Mouse (Mus musculus): ENCODE results near the gene Itpk1.

The Itpk1 gene

DNA sequence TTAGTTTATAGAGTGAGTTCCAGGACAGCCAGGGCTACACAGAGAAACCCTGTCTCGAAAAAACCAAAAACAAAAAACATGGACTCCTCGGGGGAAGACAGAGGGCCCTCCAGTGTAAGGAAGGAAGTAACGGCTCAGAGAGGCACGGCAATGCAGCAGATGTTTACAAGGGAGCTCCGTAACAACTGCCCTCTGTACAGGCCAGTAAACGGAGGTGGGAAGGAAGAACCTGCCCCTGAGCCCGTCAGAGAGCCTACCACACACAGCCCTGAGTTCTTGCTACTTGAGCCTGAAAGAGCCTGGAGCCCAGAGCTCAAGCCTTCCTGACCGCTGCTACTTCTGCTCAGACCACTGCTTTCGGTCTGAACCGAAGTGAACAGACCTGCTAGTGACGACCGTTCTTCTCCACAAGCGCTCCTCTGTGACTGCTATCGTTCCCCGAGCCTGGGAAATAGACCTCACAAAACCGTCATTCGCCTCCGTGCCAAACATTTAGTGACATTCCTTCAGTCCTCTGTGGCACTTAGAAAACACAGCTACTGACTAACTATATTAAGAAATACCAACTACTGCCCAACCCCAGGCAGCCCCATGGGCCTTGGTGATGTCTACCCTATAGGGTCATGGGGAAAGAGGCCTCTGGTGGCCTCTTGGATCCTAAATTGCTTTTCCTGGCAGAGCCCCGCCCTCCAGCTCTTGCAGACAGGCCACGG is 8.6 kb upstream of the Itpk1 start:
- DNase-seq (ENCODE audit: low spot score), result no peak

- DNase-seq (ENCODE audit: low spot score), result no peak
These were observed 6.2 kb upstream of the Itpk1 start for GRCm38 (mm10) chr12:102710851-102711375.

- DNase-seq (ENCODE audit: low spot score), result no peak
These were observed 5.2 kb upstream of the Itpk1 start for GRCm38 (mm10) chr12:102709896-102710295.

- no peak for DNase-seq (ENCODE audit: low spot score)
These were observed 3.5 kb upstream of the Itpk1 start for GRCm38 (mm10) chr12:102708220-102708619.

DNA sequence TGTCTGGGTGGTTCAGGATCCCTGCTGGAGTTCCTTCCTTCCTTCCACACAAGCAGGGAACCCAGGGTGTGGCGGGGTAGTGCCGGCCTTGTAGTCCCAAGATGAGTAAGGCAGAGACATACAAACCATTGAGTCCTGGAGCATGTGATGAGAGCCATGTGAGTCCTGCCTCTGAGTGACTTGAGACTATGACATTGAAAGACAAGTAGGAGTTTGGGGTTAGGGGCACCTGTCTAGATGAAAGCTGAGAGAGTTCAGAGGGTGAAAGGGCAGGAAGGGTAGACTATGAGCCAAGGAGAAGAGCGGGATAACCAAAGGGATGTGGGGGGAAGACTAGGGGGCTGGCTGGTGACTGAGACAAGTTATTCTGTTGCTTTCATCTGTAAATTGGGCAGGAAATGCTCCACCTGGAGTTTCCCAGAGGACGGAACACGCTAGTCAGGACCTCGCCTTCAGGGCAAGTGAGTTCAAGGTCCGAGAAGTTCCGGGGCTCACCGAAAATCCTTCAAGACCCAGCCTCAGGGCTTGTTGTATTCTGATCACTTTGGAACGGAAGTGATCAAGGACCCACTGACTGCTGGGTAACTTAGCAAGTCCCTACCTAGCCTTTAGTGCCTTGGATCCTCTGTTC is 2.2 kb upstream of the Itpk1 start:
- no peak for DNase-seq (ENCODE audit: low spot score)

DNA sequence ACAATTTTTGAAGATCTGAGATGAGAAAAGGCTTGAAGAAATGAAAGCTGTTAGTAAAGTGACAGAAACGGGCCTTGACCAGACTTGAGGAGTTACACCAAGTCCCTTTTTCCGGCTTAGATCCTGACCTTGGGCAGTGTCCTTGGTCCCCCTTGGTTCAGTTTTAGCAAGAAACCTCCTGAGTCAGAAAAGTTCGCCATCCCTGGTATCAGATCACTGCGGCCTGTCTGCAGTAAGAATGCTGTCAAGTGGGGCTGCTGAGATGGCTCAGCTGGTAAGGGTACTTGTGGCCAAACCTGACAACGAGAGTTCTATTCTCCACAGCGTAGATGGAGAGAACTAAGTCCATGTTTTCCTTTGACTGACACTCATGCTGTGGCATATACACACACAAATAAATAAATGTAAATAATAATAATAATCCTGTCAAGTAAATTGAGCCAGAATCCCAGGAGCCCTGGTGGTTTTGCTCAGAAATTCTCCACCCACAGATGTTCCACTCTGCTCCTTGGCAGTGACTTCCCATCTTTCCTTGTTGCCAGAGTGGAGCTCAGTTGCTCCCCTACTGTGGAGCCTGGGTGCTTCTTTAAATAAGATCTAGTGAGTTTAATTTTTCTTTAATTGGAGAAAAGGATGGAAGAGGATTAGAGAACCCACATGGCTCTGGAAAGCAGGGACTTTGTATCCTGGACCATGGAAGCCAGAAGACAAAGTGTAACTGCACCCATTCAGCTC is 1.3 kb upstream of the Itpk1 start:
- no peak for DNase-seq (ENCODE audit: low spot score)

GRCm38 (mm10) chr12:102705216-102705871 is 614 bp upstream of the Itpk1 start:
- peak; percentile 59 for DNase-seq (ENCODE audit: low spot score)

DNA sequence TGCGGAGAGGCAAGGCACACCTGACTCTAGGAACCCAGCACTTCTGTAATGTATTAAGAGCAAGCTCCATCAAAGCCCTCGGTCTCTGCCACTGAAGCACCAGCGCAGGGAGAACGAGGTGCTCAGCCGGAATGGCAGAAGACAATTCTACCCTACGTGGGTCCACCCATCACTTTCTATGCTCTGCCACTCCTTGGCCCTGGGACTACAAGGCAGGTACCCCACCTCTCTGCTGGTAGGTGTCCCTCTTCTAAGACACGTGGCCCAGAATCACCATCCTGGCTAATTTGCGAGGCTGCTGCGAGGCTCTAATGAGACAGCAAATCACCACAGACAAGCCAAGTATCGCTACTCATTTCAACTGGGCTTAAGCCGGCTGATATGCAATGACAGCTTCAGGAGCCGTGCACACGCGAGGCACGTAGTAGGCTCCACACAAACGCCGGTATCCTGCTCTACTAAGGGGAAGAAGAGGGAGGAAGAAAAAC is 765 bp downstream of the Itpk1 start:
- DNase-seq (ENCODE audit: low spot score), result peak; percentile 34

DNA sequence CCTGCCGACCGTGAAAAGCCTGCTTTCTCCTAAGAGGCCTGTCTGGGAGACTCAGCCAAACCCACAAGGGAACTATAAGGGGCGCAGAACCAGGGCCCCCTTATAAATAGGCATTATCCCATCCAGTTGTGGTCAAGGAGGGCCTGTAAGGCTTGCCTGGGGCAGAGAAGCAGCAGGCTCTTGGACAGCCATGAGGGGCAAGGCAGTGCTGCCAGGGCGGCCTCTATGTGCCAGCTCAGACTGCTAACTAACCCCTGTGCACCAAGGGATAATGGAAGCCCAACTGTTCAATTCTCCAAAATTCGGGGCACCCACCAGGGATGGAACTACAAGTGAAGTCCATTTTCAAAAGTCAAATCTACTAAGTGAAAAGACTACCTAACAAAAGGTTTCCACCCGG is 1.3 kb downstream of the Itpk1 start:
- no peak for DNase-seq (ENCODE audit: low spot score)

- DNase-seq (ENCODE audit: low spot score), result no peak
These were observed 1.7 kb downstream of the Itpk1 start for GRCm38 (mm10) chr12:102703111-102703412.

DNA sequence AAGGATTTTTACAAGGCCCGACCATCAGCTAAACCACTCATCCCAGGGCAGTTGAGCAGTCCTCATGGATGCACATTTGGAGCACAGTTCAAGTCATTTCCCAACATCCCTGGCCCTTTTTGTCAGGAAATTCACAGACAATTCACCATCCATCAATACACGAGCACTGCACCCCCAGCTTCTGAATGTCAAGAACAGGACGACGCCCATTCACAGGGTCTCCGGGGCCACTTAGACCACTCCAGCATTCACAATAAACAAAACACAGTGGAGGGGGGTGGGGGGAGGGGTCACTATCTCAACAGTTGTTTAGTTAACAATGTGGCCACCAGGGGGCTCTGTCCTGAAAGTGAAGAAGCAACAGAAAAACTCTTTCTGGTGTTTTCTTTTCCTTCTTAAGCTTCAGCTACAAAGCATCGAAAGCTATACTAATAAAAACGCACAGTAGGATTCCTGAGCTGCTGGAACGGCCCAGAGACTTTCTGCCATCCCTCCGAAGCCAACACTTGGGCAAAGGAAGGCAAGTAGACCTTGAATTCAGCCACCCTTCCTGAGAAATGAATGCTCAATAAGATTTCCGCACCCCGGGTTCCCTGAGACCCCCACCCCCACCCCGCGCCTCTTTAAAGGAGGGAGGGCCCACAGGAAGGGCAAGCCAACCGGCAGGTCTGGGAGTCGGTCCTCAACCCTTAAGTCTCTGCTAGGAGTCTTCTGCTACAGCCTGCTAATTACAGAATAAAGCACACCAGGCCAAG is 2.2 kb downstream of the Itpk1 start:
- peak; percentile 78 for DNase-seq (ENCODE audit: low spot score)

- DNase-seq (ENCODE audit: low spot score), result no peak
These were observed 3.0 kb downstream of the Itpk1 start for GRCm38 (mm10) chr12:102701691-102702207.

DNA sequence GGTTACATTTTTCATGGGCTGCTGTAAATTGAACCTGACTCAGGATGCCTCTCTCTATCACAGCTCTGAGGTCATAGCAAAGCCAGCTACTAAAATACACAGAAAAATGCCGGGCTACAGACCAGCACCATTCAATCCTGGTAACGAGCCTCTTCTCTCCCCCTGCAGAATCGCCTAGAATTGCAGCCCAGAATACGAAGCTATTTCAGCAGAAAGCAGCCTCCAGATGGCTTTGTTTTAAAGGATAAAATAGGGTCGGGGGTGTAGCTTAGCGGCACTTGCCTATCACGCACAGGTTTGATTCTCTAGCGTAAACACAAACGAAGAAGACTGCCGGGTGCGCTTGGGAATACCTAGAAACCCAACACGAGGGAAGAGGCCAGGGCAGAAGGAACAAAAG is 4.3 kb downstream of the Itpk1 start:
- no peak for DNase-seq (ENCODE audit: low spot score)

GRCm38 (mm10) chr12:102699156-102699555 is 5.6 kb downstream of the Itpk1 start:
- DNase-seq (ENCODE audit: low spot score), result no peak

- no peak for DNase-seq (ENCODE audit: low spot score)
These were observed 6.5 kb downstream of the Itpk1 start for GRCm38 (mm10) chr12:102698089-102698684.

GRCm38 (mm10) chr12:102697381-102697780 is 7.3 kb downstream of the Itpk1 start:
- no peak for DNase-seq (ENCODE audit: low spot score)

- no peak for DNase-seq (ENCODE audit: low spot score)
These were observed 7.9 kb downstream of the Itpk1 start for GRCm38 (mm10) chr12:102696635-102697354.

- DNase-seq (ENCODE audit: low spot score), result no peak
These were observed 9.1 kb downstream of the Itpk1 start for GRCm38 (mm10) chr12:102695369-102696239.

DNA sequence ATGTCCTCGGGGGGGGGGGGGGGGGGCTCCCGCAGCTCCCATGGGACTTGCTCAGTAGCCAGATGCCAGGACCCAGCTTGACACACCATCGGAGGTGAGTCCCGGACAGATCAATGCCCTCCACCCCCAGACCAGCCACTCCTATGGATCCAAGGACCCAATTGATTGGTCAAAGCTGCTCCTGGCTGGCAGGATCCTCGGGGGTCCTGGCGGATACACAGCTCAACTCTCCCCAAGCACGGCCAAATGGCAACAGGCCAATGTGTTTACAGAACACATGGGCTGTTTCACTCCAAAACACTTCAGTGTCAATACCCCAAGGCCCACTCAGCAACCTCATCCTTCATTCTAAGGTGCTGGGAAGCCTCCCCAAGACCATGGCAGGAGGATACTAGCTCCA is 13.0 kb downstream of the Itpk1 start:
- DNase-seq (ENCODE audit: low spot score), result no peak
